Mouse (Mus musculus): ENCODE measurements around the gene 3100002H09Rik. TPM values are rescaled to one million over a fixed set of nuclear protein-coding genes. Genes with fewer than 3 reads are reported as not detected.

The 3100002H09Rik gene
- total RNA-seq, 1 experiment, result not detected

GRCm38 (mm10) chr4:124575269-124575954 is 35.2 kb downstream of the 3100002H09Rik start:
- no peak for TF ChIP-seq ZC3H11A (IDR thresholded peaks at IDR 0.05; ENCODE audit: borderline replicate concordance, low read depth, low read length)
- no peak for TF ChIP-seq HCFC1 (IDR thresholded peaks at IDR 0.05; ENCODE audit: borderline replicate concordance, insufficient read depth, low read length)
- no peak for TF ChIP-seq MAFK (IDR thresholded peaks at IDR 0.05; ENCODE audit: insufficient read depth, low read depth, low read length)
- TF ChIP-seq CHD2 (IDR thresholded peaks at IDR 0.05; ENCODE audit: low read depth, low read length), result no peak
- TF ChIP-seq ZNF384 (IDR thresholded peaks at IDR 0.05; ENCODE audit: low read depth, low read length), result no peak
- DNase-seq (ENCODE audit: low read depth, low spot score), result no peak
- Histone ChIP-seq H3K27ac (ENCODE audit: insufficient read depth, low read depth, low read length, poor library complexity, severe bottlenecking) (no peak overlapping the region), H3K9me3 (ENCODE audit: control insufficient read depth, insufficient read depth, low read depth, low read length) (no peaks in the 10 kb centered on the region), H3K9ac (ENCODE audit: insufficient read depth, low read depth, low read length, poor library complexity, severe bottlenecking) (no peak overlapping the region; the same call in 1 of the 2 replicates), H3K4me1 (ENCODE audit: control insufficient read depth in 2 of 2, insufficient read depth in 2 of 2, low read length in 2 of 2, poor library complexity in 1 of 2) (peaks cover 0 to 12% of the 10 kb centered on the region in 2 experiments; a peak in 2 of 4 replicates), H3K4me3 (ENCODE audit: insufficient read depth in 1 of 2, low read depth in 1 of 2, low read length in 2 of 2, poor library complexity in 1 of 2, severe bottlenecking in 1 of 2) (peak overlapping the region; percentile 54 to 57), H3K36me3 (ENCODE audit: control insufficient read depth, insufficient read depth, low read length, poor library complexity, severe bottlenecking) (no peaks in the 10 kb centered on the region)
- in situ Hi-C loops (cut with MboI; ENCODE audit: low sequenced_read_pairs in 2 of 2, unreplicated experiment in 2 of 2), result no loop called here

DNA sequence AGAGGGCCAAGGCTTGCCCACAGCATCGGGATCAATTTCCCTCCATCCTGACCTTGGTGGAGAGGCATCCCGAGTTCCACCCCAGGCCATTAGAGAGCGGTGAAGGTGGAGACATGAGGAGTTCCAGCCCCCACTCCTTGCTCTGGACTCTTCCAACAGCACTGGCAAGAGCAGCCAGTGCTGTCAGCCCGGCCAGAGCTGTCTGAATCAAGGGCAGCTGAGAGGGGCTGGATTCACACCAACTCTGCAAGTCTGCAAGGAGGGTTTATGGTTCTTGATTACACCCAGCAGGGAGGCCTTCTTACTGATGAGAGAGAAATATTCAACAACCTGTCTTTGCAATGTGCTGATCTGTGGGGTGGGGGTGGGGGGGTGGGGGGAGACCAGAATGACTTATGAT is 37.0 kb downstream of the 3100002H09Rik start:
- peaks cover 0 to 12% of the 10 kb centered on the region in 2 experiments; a peak in 2 of 4 replicates for H3K4me1 ChIP-seq (ENCODE audit: control insufficient read depth in 2 of 2, insufficient read depth in 2 of 2, low read length in 2 of 2, poor library complexity in 1 of 2)
- H3K9ac ChIP-seq (ENCODE audit: insufficient read depth, low read depth, low read length, poor library complexity, severe bottlenecking), result no peak overlapping the region
- TF ChIP-seq ZNF384 (IDR thresholded peaks at IDR 0.05; ENCODE audit: low read depth, low read length) (no peak), ZC3H11A (IDR thresholded peaks at IDR 0.05; ENCODE audit: borderline replicate concordance, low read depth, low read length) (no peak), MAFK (IDR thresholded peaks at IDR 0.05; ENCODE audit: insufficient read depth, low read depth, low read length) (no peak), CHD2 (IDR thresholded peaks at IDR 0.05; ENCODE audit: low read depth, low read length) (no peak), HCFC1 (IDR thresholded peaks at IDR 0.05; ENCODE audit: borderline replicate concordance, insufficient read depth, low read length) (no peak)
- no peak for DNase-seq (ENCODE audit: low read depth, low spot score)
- no peak overlapping the region for H3K27ac ChIP-seq (ENCODE audit: insufficient read depth, low read depth, low read length, poor library complexity, severe bottlenecking)
- no peak overlapping the region for H3K4me3 ChIP-seq (ENCODE audit: insufficient read depth in 1 of 2, low read depth in 1 of 2, low read length in 2 of 2, poor library complexity in 1 of 2, severe bottlenecking in 1 of 2)
- no peaks in the 10 kb centered on the region for H3K9me3 ChIP-seq (ENCODE audit: control insufficient read depth, insufficient read depth, low read depth, low read length)
- H3K36me3 ChIP-seq (ENCODE audit: control insufficient read depth, insufficient read depth, low read length, poor library complexity, severe bottlenecking), result no peaks in the 10 kb centered on the region
- in situ Hi-C loops (cut with MboI; ENCODE audit: low sequenced_read_pairs in 2 of 2, unreplicated experiment in 2 of 2), result no loop called here

- H3K4me3 ChIP-seq (ENCODE audit: insufficient read depth in 1 of 2, low read depth in 1 of 2, low read length in 2 of 2, poor library complexity in 1 of 2, severe bottlenecking in 1 of 2), result no peak overlapping the region
- no peak for DNase-seq (ENCODE audit: low read depth, low spot score)
- H3K36me3 ChIP-seq (ENCODE audit: control insufficient read depth, insufficient read depth, low read length, poor library complexity, severe bottlenecking), result no peaks in the 10 kb centered on the region
- in situ Hi-C loops (cut with MboI; ENCODE audit: low sequenced_read_pairs in 2 of 2, unreplicated experiment in 2 of 2), result no loop called here
- H3K4me1 ChIP-seq (ENCODE audit: control insufficient read depth in 2 of 2, insufficient read depth in 2 of 2, low read length in 2 of 2, poor library complexity in 1 of 2), result peaks cover 0 to 10% of the 10 kb centered on the region in 2 experiments; a peak in 2 of 4 replicates
- no peaks in the 10 kb centered on the region for H3K9me3 ChIP-seq (ENCODE audit: control insufficient read depth, insufficient read depth, low read depth, low read length)
- no peak overlapping the region for H3K27ac ChIP-seq (ENCODE audit: insufficient read depth, low read depth, low read length, poor library complexity, severe bottlenecking)
- no peak for TF ChIP-seq CHD2 (IDR thresholded peaks at IDR 0.05; ENCODE audit: low read depth, low read length)
- no peak overlapping the region for H3K9ac ChIP-seq (ENCODE audit: insufficient read depth, low read depth, low read length, poor library complexity, severe bottlenecking)
Observed at GRCm38 (mm10) chr4:124570977-124571376, 39.6 kb downstream of the 3100002H09Rik start.

GRCm38 (mm10) chr4:124569661-124570060 is 40.9 kb downstream of the 3100002H09Rik start:
- Histone ChIP-seq H3K9me3 (ENCODE audit: control insufficient read depth, insufficient read depth, low read depth, low read length) (no peaks in the 10 kb centered on the region), H3K4me1 (ENCODE audit: control insufficient read depth in 2 of 2, insufficient read depth in 2 of 2, low read length in 2 of 2, poor library complexity in 1 of 2) (peaks cover 0 to 3% of the 10 kb centered on the region in 2 experiments; a peak in 1 of 4 replicates), H3K36me3 (ENCODE audit: control insufficient read depth, insufficient read depth, low read length, poor library complexity, severe bottlenecking) (no peaks in the 10 kb centered on the region), H3K4me3 (ENCODE audit: insufficient read depth in 1 of 2, low read depth in 1 of 2, low read length in 2 of 2, poor library complexity in 1 of 2, severe bottlenecking in 1 of 2) (no peak overlapping the region), H3K9ac (ENCODE audit: insufficient read depth, low read depth, low read length, poor library complexity, severe bottlenecking) (no peak overlapping the region), H3K27ac (ENCODE audit: insufficient read depth, low read depth, low read length, poor library complexity, severe bottlenecking) (no peak overlapping the region)
- no peak for DNase-seq (ENCODE audit: low read depth, low spot score)
- no peak for TF ChIP-seq HCFC1 (IDR thresholded peaks at IDR 0.05; ENCODE audit: borderline replicate concordance, insufficient read depth, low read length)
- no peak for TF ChIP-seq ZC3H11A (IDR thresholded peaks at IDR 0.05; ENCODE audit: borderline replicate concordance, low read depth, low read length)
- TF ChIP-seq MAFK (IDR thresholded peaks at IDR 0.05; ENCODE audit: insufficient read depth, low read depth, low read length), result no peak
- no peak for TF ChIP-seq CHD2 (IDR thresholded peaks at IDR 0.05; ENCODE audit: low read depth, low read length)
- no peak for TF ChIP-seq ZNF384 (IDR thresholded peaks at IDR 0.05; ENCODE audit: low read depth, low read length)
- in situ Hi-C loops (cut with MboI; ENCODE audit: low sequenced_read_pairs in 2 of 2, unreplicated experiment in 2 of 2), result no loop called here

Data from ES-E14 (cell line).